ENCODE assay signal across 8 mouse cellular contexts in genomic region chr9:82974962-82975341, GRCm38 (mm10). TPM values are rescaled to one million over a fixed set of nuclear protein-coding genes. Genes with fewer than 3 reads are reported as not detected.
DNase-seq lines count a peak whose midpoint lies in the region; ATAC-seq and TF ChIP-seq lines count a peak whose summit lies in the region.

No protein-coding gene starts in this region.

- H3K36me3 ChIP-seq in spleen, adult 2 months (ENCODE audit: control insufficient read depth, insufficient read depth, low read length) = peaks cover 1% of the 10 kb centered on the region; the same call in 1 of the 2 replicates
- H3K36me3 ChIP-seq in liver, adult 2 months (ENCODE audit: control insufficient read depth, insufficient read depth, low read length) = peaks cover 3% of the 10 kb centered on the region; the same call in 1 of the 2 replicates
- no peaks in the 10 kb centered on the region for H3K36me3 ChIP-seq in stomach, embryonic 15.5 days

- ATAC-seq in stomach, embryonic 15.5 days (ENCODE audit: insufficient read depth, low FRiP score, low read depth) = peak; percentile 41

- peaks cover 6% of the 10 kb centered on the region; the same call in 1 of the 2 replicates for H3K79me2 ChIP-seq in liver, adult 2 months (ENCODE audit: control insufficient read depth, insufficient read depth, low read length)

- peak overlapping the region; percentile 96 for H3K9ac ChIP-seq in liver, adult 2 months (ENCODE audit: low read depth, low read length)
- H3K9ac ChIP-seq in stomach, embryonic 15.5 days = peak overlapping the region; percentile 92

- peak overlapping the region; percentile 61 for H3K4me2 ChIP-seq in stomach, embryonic 15.5 days

- H3K9me3 ChIP-seq in stomach, embryonic 15.5 days = no peaks in the 10 kb centered on the region

- H3K4me3 ChIP-seq in spleen, adult 2 months (ENCODE audit: extremely low read depth, insufficient read depth, insufficient read length) = peak overlapping the region; percentile 72
- H3K4me3 ChIP-seq in liver, adult 2 months (ENCODE audit: insufficient read depth, low read depth, low read length) = peak overlapping the region; percentile 68
- peak overlapping the region; percentile 90 for H3K4me3 ChIP-seq in stomach, embryonic 15.5 days (replicated peaks)

- peak; percentile 69 for DNase-seq in adrenal gland, postnatal 14 days
- DNase-seq in adrenal gland, adult 2 months = no peak
- DNase-seq in spleen, adult 2 months (ENCODE audit: low read depth in 1 of 2, low spot score in 2 of 2) = no peak
- DNase-seq in spleen, adult 12 weeks (ENCODE audit: low spot score) = no peak
- DNase-seq in liver, adult 2 months (ENCODE audit: extremely low read depth, low read depth, low spot score) = no peak
- DNase-seq in cerebellum, adult 11 months = no peak
- DNase-seq in frontal cortex, postnatal 10 days (ENCODE audit: low spot score in 2 of 2) = no peak

- peak overlapping the region; percentile 99 for H3K27ac ChIP-seq in spleen, adult 2 months (ENCODE audit: insufficient read depth, low read length)
- peak overlapping the region; percentile 90 for H3K27ac ChIP-seq in liver, adult 2 months (replicated peaks; ENCODE audit: insufficient read depth, low read depth, low read length)
- peak overlapping the region; percentile 99 for H3K27ac ChIP-seq in stomach, embryonic 15.5 days

- whole genome bisulfite sequencing in spleen, adult 2 months = 1% methylated on average over 58 of the region's 61 CpGs
- under 1% methylated on average over 42 of the region's 61 CpGs for WGBS in liver, adult 2 months
- WGBS in stomach, embryonic 15.5 days = under 1% methylated on average over 53 of the region's 61 CpGs

- no peaks in the 10 kb centered on the region for H3K27me3 ChIP-seq in spleen, adult 2 months (ENCODE audit: control insufficient read depth, insufficient read depth, low read length)
- H3K27me3 ChIP-seq in liver, adult 2 months (ENCODE audit: control insufficient read depth, insufficient read depth, low read length) = no peaks in the 10 kb centered on the region
- H3K27me3 ChIP-seq in stomach, embryonic 15.5 days (replicated peaks) = no peaks in the 10 kb centered on the region

- 0 out of 2 replicates have a peak, but pooled peaks cover 4% of the 10 kb centered on the region for H3K4me1 ChIP-seq in spleen, adult 2 months (ENCODE audit: control insufficient read depth, insufficient read depth, insufficient read length)
- H3K4me1 ChIP-seq in liver, adult 2 months (ENCODE audit: control insufficient read depth, insufficient read depth, low read length) = peaks cover 9% of the 10 kb centered on the region
- no peaks in the 10 kb centered on the region for H3K4me1 ChIP-seq in stomach, embryonic 15.5 days

- TF ChIP-seq CTCF in spleen, adult 2 months (IDR thresholded peaks at IDR 0.05; ENCODE audit: extremely low read depth, insufficient read depth, insufficient read length, insufficient replicate concordance) = no peak
- no peak for TF ChIP-seq CTCF in liver, adult 2 months (IDR thresholded peaks at IDR 0.05; ENCODE audit: low read depth, low read length)

- TF ChIP-seq POLR2A in spleen, adult 2 months (IDR thresholded peaks at IDR 0.05; ENCODE audit: low read depth, low read length) = no peak
- no peak for TF ChIP-seq POLR2A in liver, adult 2 months (IDR thresholded peaks at IDR 0.05; ENCODE audit: extremely low read depth, insufficient read depth, low read length)

RNA-seq across cellular contexts. Expression of gene Phip, which starts 0.4 kb away (rescaled TPM):
- total RNA-seq in adrenal gland, postnatal 14 days (2021) = 67.4 and 76.9 TPM in 2 replicates
- total RNA-seq in adrenal gland, adult 2 months (2021) = 10 to 100 TPM; 59.1 to 80.7 TPM
- polyA plus RNA-seq in adrenal gland, adult 2 months (2012; rRNA removed) = 1.4 and 4.4 TPM in 2 replicates
- polyA plus RNA-seq in spleen, adult 2 months (2012; rRNA removed) = 4.0 and 4.7 TPM in 2 replicates
- total RNA-seq in liver, adult 2 months (2014; rRNA removed) = 23.5 and 25.1 TPM in 2 replicates
- 0.95 and 1.1 TPM in 2 replicates for polyA plus RNA-seq in liver, adult 2 months (2012; rRNA removed)
- polyA plus RNA-seq in stomach, embryonic 15.5 days (2015; fragmentation: Nextera tagmentation; extraction: Ambion mirVana) = 63.6 and 66.0 TPM in 2 replicates

Comparison
In these comparisons a context has a peak if more than half of its experiments do, and no peak if none do; other contexts are left out.
1. RNA of gene Phip, which starts 0.4 kb away (polyA plus RNA-seq): 63.6 to 66.0 TPM in stomach, embryonic 15.5 days; 1.4 to 4.4 TPM in adrenal gland, adult 2 months, 4.0 to 4.7 TPM in spleen, adult 2 months and 0.95 to 1.1 TPM in liver, adult 2 months; every median in the first group is over 10 times any median in the second.
2. Peak in every context shown above with its lines, with median percentiles within 50 percentile points of each other: H3K27ac ChIP-seq and H3K4me3 ChIP-seq.